Mouse (Mus musculus) lung, adult 2 months (tissue): Measurements from ENCODE around the gene Uvrag. TPM values are rescaled to one million over a fixed set of nuclear protein-coding genes. Genes with fewer than 3 reads are reported as not detected.
"Not testable (repeated sequence)": the region's sequence is repeated elsewhere in the genome, so short reads cannot be mapped to it uniquely, and the experiment has no call there.

Experiments
- DNase-seq: peaks from one replicate; pipeline ENCODE4 v3.0.0; 2022
- H3K4me1 ChIP-seq: fragments of 200-500 bp; 2 replicates; pipeline ENCODE4 v1.6.1; 2011; ENCODE audit warnings: low read length; ENCODE audit not compliant: control insufficient read depth, insufficient read depth
- H3K4me3 ChIP-seq: fragments of 200-500 bp; replicated peaks from 2 replicates; pipeline ENCODE3; 2011; ENCODE audit warnings: low read depth, mild to moderate bottlenecking, control low read depth, low read length; ENCODE audit errors: extremely low read depth
- CTCF ChIP-seq: fragments of 200-500 bp; IDR thresholded peaks from 2 replicates; pipeline ENCODE4 v1.5.1; 2011; ENCODE audit warnings: mild to moderate bottlenecking, low read length, control low read depth; ENCODE audit not compliant: insufficient read depth
- POLR2A ChIP-seq: fragments of 200-500 bp; IDR thresholded peaks from 2 replicates; pipeline ENCODE4 v1.6.1; 2011; ENCODE audit warnings: low read depth, mild to moderate bottlenecking, control low read depth, low read length, borderline replicate concordance; ENCODE audit errors: extremely low read depth
- WGBS: fragments of 180-500 bp; shearing (Covaris S2); methylation state at CpG from one replicate; pipeline ENCODE4 v1.1.7; 2018; 5-methylcytosine and 5-hydroxymethylcytosine counted together
- polyA plus RNA-seq: library from polyadenylated mRNA; depleted of rRNA; stranded (reverse); fragments of >200 nt; gene quantifications from 2 replicates; pipeline ENCODE4 v1.2.3, GENCODE M21; 2012

The Uvrag gene
- polyA plus RNA-seq, 1 experiment: 35.4 TPM

DNA sequence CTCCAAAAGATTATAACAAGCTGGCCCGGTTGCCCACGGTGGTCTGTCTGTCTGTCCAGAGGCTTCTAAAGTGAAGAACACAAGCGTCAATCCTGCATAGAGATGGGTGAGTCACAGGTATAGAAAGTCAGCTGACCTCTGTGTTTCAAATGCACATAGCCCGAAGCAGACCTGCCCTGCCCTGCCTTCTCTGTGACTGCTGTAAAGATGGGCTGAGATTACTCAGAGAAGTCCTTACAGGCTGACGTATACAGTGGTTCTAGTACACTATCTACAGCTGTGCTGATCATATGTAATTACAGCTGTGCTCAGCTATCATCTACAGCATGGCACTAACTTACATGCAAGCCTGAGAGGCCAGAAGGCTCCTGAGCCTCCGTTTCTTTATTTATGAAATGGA is 62.1 kb downstream of the Uvrag start:
- TF ChIP-seq POLR2A (no peak), CTCF (no peak)
- DNase-seq: no peak
- Histone ChIP-seq H3K4me3 (no peak overlapping the region), H3K4me1 (0 out of 2 replicates have a peak, but pooled peaks cover 2% of the 10 kb centered on the region)
- 90% methylated on average over 6 of the region's 6 CpGs for WGBS

DNA sequence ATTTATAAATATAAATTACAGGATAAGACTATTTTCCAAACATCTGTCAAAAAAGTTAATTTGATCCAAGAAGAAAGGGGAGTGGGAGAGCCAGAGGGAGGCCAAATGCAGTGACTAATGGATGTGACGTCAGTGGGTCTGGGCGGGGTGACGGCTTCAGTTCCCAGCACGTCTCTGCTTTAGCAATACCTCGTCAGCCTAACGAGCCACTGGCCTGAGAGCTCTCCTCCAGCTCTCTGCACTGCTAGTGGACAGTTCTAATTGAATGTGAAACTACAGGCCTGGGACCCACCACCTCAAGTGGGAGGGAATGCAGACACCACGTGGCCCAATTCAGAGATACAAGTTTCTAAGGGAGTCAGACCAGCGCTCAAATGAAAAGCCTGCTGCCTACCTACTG is 63.7 kb downstream of the Uvrag start:
- Histone ChIP-seq H3K4me1 (0 out of 2 replicates have a peak, but pooled peaks cover 2% of the 10 kb centered on the region), H3K4me3 (no peak overlapping the region)
- no peak for TF ChIP-seq POLR2A
- no peak for TF ChIP-seq CTCF
- WGBS: 53% methylated on average over 8 of the region's 8 CpGs
- no peak for DNase-seq

DNA sequence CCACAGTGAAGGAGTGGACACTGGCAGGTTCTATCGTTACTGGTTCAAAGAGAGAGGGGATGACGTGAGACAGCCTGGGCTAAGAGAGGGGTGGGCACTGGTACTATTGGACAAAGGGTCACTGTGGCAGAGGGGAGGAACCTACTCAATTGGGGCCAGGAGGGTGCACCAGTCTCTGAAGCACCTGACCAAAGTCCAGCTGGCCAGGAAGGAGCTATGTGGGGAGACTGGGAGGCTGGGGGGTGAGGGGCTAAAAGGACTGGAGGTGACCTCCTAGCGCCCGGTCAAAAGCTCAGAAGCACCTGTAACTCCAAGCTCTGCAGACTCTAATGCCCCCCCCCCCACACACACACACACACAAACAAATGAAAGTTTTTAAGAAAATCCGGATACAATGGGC is 65.8 kb downstream of the Uvrag start:
- no peak overlapping the region for H3K4me3 ChIP-seq
- 0 out of 2 replicates have a peak, but pooled peaks cover 2% of the 10 kb centered on the region for H3K4me1 ChIP-seq
- 88% methylated on average over 5 of the region's 5 CpGs for WGBS
- TF ChIP-seq CTCF (no peak), POLR2A (no peak)
- DNase-seq: no peak

DNA sequence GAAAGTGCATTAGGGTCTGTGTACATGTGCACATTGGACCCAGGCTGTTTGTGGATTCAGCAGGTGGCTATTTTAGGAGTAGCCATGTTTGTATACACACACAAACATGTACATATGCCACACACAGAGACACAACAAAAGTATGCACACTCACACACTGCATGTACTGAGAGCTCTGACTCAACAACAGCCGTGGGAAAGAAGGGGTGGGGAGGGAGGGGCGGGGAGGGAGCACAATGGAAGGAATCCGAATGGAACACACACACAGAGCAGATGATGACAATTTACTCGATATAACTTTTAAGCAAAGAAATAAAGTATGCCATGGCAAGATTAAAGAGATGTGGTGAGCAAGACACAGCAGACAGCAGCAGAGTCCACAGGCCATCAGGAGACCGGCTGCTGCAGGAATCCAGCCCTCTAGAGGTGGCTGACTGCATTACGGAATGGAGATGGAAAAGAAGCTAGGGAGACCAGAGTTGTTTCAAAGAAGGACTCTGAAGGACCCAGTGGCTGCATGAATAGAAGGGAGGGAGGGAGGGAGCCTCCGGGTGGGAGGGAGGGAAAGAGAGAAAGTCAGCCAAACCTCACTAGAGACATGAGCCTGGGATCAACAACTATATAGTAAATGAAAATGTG is 67.1 kb downstream of the Uvrag start:
- WGBS: 34% methylated on average over 7 of the region's 7 CpGs
- no peak for DNase-seq
- no peak overlapping the region for H3K4me3 ChIP-seq
- no peaks in the 10 kb centered on the region for H3K4me1 ChIP-seq
- TF ChIP-seq CTCF (peak; percentile 54; the same call in 1 of the 2 replicates), POLR2A (no peak)

DNA sequence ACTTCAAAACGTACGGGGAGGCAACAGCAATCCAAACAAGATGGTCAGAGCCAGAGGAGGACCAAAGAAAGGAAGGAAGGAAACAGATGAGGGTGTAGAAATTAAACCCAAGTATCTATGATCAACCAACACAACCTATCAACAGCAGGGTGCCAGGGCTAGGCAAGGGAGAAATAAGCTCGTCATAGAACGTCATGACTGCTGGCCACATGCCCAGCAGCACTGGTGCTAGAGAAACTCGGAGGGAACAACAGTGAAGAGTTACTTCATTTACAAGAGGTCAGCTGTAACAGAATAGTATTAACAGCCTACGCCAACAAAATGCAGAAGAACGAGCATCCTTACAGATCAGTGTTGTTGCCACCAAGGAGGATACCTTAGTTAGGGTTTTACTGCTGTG is 73.2 kb downstream of the Uvrag start:
- Histone ChIP-seq H3K4me3 (no peak overlapping the region), H3K4me1 (peaks cover 4% of the 10 kb centered on the region; the same call in 1 of the 2 replicates)
- TF ChIP-seq CTCF (no peak), POLR2A (no peak)
- 47% methylated on average over 7 of the region's 7 CpGs for WGBS
- DNase-seq: no peak

DNA sequence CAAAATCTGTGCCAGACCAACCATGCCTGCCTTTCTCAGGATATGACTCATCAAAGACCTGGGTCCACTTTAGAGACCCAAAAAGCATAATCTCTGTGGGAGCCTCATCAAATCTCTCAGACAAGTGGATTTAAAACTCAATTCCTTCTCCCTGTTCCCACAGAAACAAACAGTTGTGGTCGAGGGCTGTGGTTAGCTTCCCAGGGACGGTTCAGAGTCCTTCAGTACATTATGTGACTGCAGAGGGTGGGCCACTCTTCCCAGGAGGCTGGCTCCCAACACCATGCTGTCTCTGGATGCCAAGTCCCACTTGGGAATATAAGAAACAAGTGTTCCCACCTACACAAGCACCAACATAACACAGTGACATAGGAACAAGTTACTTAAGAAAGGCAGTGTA is 75.0 kb downstream of the Uvrag start:
- no peak overlapping the region for H3K4me3 ChIP-seq
- DNase-seq: no peak
- H3K4me1 ChIP-seq: peaks cover 4% of the 10 kb centered on the region; the same call in 1 of the 2 replicates
- 22% methylated on average over 2 of the region's 2 CpGs for WGBS
- TF ChIP-seq POLR2A (no peak), CTCF (no peak)

DNA sequence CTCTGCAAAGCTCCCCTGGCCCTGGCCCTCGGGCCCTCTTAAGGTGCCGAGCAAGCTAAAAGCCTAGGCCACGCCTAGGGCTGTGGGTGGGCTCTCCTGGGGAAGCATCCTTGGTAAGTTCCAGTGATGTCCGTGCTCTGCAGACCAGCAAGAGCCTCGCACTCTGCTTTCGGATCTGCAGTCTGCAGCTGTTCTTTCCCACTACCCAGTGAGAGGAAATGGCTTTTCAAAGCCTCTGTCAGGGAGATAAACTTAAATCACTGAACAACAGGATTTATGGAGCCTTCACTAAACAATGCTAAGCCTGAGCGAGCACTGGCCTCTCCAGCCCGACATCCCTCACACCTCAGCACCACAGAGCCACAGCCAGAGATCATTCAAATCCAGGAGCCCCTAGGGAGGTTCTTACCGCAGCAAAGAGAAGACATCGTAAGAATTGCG is 75.5 kb downstream of the Uvrag start:
- DNase-seq: no peak
- Histone ChIP-seq H3K4me3 (no peak overlapping the region), H3K4me1 (peaks cover 4% of the 10 kb centered on the region; the same call in 1 of the 2 replicates)
- 40% methylated on average over 11 of the region's 11 CpGs for WGBS
- TF ChIP-seq POLR2A: no peak
- no peak for TF ChIP-seq CTCF

DNA sequence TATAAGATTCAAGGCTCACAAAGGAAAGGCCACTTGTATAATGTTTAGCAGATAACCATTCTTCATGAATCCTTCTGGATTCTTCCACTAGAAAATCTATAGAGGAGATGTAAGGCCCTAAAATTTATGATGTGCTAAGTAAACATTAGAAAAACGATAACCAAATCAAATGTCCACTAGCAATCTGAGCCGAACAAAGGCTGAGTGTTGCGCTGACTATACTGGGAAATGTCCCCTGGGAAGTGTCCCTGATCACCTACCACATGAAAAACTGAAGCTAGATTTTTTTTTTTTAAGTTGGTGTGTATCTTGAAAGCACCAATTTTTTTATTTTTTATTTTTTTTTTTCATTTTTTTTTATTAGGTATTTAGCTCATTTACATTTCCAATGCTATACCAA is 76.1 kb downstream of the Uvrag start:
- no peak for TF ChIP-seq POLR2A
- no peak for TF ChIP-seq CTCF
- DNase-seq: no peak
- Histone ChIP-seq H3K4me1 (peaks cover 4% of the 10 kb centered on the region; the same call in 1 of the 2 replicates), H3K4me3 (no peak overlapping the region)
- WGBS: 82% methylated on average over 3 of the region's 3 CpGs

DNA sequence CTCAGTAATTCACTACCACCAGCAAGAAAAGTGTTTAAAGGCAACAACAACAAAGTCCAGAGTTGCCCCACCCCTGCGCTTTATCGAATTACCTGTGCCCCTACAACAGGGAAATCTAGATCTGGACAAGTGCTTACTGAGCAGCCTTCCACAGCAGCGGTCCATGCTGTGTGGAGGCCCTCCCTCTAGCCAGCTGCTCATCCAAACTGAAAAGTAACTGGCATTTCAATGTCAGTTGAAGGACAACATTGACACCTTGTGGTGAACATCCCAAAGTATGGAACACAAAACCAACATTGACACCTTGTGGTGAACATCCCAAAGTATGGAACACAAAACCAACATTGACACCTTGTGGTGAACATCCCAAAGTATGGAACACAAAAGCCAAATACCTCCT is 78.7 kb downstream of the Uvrag start:
- DNase-seq, H3K4me3 ChIP-seq, H3K4me1 ChIP-seq: not testable (repeated sequence)
- WGBS: 84% methylated on average over 3 of the region's 3 CpGs

DNA sequence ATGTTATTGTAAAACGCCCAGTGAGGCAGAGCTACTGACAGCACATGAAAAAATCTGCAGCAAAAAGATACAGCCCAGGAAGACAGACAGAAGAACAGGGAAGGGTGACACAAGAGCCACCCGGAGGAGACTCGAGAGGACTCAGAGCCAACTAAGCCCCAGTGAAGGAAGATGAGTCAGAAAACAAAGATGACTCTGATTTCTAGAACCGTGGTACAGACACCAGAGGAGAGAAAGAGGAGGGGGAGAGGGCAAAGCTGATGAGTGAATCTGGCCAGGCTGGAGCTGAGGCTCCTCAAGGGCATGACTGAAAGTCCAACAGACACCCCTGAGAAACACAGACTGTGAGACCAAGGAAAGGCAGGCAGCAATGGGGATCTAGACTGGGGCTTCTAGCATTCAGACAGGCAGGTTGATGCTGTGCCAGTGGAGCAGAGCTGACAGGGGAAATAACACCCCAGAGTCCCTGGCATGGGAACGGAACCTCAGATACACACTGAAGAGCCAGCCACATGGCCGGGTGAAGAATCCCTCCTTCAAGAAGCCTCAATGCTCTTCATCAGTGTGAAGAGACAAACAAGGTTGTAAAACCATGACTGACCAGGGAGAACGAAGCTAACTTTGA is 79.8 kb downstream of the Uvrag start:
- Histone ChIP-seq H3K4me1 (no peaks in the 10 kb centered on the region; the same call in 1 of the 2 replicates), H3K4me3 (no peak overlapping the region)
- no peak for TF ChIP-seq CTCF
- TF ChIP-seq POLR2A: no peak
- no peak for DNase-seq
- 69% methylated on average over 7 of the region's 7 CpGs for WGBS

DNA sequence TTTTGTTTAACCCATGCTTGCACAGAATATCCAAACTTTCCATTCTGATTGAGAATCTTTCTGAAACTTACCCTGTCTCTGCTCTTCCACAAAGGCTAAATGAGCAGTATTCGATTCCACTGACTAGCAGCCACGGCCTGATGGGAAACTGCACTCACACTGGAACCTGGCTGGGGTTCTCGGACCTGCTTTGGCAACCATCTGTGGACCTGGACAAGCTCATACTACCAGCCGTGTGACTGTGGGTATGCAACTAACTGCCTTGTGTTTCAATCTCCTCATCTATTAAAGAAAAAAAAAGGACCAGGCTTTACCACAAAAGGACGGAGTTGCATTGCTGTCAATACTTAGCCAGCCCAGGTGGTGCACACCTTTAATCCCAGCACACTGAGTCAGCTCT is 80.5 kb downstream of the Uvrag start:
- Histone ChIP-seq H3K4me1 (no peaks in the 10 kb centered on the region; the same call in 1 of the 2 replicates), H3K4me3 (no peak overlapping the region)
- WGBS: 94% methylated on average over 5 of the region's 5 CpGs
- no peak for DNase-seq
- TF ChIP-seq POLR2A (no peak), CTCF (no peak)
